Mouse (Mus musculus) left cerebral cortex, postnatal 36 days (tissue): ENCODE results near the gene Exoc3l4. TPM values are rescaled to one million over a fixed set of nuclear protein-coding genes. Genes with fewer than 3 reads are reported as not detected.

Experiments
- DNase-seq, 2 experiments: peaks; one replicate each; pipeline ENCODE4 v3.0.0; 2021 to 2022; ENCODE audit warnings: low spot score in 2 of 2, mixed read lengths in 1 of 2
- intact Hi-C: fragments of 180-260 bp; cut with DNase I; formaldehyde crosslinking; loops from one replicate; pipeline ENCODE4 v1.15.1; 2025
- total RNA-seq, 2 experiments: library from RNA; stranded (reverse); gene quantifications; 2 replicates each; pipeline ENCODE4 v1.2.3; 2021

Gene Exoc3l4
- 1 to 10 TPM; 1.1 to 1.4 TPM for total RNA-seq

DNA sequence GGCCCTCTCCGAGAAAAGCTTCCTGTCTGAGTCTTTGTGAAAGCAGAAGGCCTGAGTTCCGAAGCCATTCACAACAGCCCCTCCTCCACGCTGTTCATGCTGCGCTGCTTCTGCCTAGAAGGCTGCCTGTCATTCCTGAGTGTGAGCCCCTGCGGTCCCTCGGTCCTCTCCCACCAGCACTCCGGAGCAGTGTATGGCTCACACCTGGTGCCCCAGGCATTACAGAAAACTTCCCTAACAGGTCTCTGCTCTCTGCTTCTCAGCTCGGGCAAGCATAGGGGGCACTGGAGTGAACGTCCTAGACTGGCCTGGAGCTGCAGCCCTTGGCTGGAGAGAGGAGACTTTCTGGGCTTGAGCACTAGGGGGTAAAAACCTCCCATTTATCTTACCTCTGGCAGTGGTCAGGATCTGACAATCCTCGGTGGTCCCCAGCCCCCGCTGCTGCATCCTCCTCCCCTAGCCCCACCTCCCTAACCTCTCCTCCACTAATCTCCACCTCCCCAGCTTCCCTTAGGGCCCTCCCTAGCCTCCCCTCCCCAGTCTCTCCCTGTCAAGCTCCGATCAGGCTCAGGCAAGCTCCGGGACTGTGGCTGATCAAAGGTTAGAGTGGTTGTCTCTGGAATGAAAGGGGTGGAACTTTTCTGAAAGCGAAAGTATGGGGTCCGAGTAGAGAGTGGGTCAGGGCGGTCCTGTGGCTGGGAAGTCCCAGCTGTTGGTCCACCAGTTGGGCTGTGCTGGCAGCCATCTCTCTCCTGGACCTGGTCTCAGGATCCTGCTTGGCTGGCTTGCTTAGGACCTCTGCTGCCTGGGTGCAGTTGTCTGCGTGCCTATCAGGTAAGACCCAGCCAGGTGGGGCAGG lies at the start of gene Exoc3l4:
Gene Exoc3l4 (plus strand): TSS at position 97 of the 859 bp plus-strand sequence.
- no peak for DNase-seq
- intact Hi-C loops = no loop called here

DNA sequence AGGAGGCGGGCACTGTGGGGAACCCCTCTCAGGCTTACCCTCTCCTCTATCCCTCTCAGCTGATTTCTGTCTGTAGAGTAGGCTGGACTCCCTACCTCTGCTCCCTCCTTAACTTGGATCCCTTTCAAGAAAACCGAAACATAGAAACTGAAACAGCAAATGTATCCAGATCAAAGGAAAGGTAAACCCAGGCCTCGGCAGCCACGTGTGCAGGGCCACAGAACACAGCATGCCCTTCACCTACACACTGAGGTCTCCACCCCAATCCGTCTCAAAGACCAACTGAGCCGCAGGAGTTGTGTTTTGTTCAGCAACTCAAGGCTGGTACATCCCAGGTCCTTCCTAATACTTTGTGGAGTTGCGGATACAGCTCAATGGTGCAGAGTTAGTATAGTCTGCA lies 49.8 kb upstream of the Exoc3l4 start:
- intact Hi-C loops = no loop called here
- no peak for DNase-seq

DNA sequence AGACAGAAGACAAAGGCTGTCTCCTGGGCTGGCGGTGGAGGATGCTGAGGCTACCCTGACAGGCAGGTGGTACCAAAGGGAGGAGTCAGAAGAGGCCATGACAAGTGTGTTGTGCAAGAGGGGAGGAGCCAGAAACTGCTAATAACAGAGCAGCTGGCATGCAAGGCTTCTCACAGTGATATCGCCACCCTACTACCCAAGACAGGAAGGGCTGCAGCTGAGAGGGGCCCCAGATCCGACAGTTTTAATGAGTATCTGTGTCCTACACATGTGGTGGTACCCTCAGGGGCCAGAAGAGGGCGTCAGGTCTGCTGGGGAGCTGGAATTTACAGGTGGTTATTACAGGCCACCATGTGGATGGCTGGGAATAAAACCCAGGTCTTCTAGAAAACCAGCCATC lies 46.6 kb upstream of the Exoc3l4 start:
- intact Hi-C loops = loop anchor here (5.0 kb wide), 1 partner anchor 38 kb away; no protein-coding TSS in a partner anchor
- no peak for DNase-seq

DNA sequence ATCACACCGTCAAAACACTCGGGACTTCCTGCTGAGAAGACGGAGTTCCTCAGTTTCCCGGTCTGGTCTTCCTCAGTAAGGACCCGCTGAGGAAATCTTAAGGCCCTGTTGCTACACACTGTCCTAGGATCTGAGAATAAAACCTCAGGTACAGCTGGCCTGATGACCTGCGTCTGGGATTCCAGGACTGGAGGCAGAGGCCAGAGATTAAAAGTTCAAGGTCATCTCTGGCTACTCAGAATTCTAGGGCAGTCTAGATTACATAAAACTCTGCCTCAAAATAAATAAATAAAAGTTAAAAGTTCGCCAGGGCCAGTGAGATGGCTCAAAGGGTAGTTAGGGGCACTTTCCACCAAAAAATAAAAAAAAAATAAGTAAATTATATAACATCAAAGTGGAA lies 44.9 kb upstream of the Exoc3l4 start:
- no peak for DNase-seq
- intact Hi-C loops = loop anchor here (5.0 kb wide), 1 partner anchor 40 kb away; no protein-coding TSS in a partner anchor

DNA sequence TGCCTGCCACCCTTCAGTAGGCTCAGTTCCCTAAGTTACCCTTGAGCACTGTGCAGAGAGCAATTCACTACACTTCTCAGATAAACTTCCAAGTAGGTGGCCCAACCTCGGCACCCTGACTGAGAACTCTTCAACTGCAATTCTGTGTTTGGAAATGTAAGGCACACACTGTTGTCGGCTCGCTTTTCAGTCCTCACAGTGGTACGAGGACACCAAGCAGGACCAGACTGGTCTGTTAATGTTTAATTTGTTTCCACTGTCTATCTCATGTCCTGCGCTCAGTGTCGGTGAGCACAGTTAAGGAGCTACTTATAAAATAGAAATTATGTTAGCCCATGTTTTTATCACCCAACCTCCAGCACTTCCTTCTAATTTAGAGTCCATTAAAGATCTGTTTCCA lies 43.4 kb upstream of the Exoc3l4 start:
- intact Hi-C loops = loop anchor here (5.0 kb wide), 1 partner anchor 41 kb away; no protein-coding TSS in a partner anchor
- DNase-seq = no peak

DNA sequence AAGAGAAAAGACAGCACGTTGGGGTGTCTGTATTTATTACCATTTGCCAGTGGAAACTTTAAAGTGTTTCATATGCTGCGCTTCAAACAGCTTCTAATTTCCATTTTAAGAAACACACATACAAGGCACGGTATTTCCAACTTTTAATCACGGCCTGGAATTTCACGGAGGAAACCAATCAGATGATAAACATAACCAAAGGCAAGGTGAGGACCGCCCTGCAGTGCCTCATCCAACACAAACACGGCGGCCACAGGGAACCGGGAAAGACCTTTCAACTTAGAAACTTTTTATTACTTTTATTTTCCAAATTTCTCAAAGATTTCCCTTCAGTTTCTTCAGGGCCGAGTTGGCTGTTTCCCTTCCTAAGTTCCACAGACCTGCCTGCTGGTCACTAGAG lies 42.1 kb upstream of the Exoc3l4 start:
- no peak for DNase-seq
- intact Hi-C loops = loop anchor here (5.0 kb wide), 1 partner anchor 42 kb away; no protein-coding TSS in a partner anchor

DNA sequence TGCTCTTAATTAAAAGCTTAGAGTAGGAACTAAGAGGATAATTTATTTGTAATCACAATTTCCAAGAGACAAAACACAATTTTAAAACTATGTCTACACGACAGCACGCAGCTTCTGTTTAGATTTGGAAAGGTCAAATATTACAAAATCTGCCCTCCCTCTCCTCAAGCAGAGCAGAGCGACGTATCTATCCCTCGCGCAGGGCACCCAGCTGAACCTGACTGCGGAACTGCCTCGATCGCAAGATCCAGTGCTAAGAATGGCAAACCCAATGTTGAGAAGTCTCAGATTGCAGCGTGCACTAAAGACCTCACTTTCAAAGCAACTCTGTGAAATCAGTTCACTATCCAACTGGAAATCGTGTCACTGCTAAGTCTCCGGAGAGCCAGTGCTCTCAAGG lies 41.3 kb upstream of the Exoc3l4 start:
- intact Hi-C loops = no loop called here
- no peak for DNase-seq

DNA sequence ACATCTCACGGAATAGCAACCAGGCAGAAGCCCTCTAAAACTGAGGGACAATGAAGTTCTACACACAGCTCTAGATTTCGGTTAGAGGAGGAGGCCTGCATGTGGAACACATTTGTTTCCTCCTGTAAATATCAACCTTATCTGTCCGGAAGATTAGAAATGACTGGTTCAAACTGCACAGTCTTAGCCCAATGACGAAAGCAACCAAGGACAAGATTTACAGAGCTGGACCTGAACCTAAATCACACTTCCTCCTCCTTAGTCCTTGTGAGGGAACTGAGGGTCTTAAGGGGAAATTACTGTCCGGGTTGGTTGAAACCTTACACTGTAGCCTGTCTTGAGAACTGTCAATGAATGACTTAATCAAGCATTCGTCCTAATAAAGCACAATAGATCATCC lies 40.8 kb upstream of the Exoc3l4 start:
- no peak for DNase-seq
- intact Hi-C loops = no loop called here

DNA sequence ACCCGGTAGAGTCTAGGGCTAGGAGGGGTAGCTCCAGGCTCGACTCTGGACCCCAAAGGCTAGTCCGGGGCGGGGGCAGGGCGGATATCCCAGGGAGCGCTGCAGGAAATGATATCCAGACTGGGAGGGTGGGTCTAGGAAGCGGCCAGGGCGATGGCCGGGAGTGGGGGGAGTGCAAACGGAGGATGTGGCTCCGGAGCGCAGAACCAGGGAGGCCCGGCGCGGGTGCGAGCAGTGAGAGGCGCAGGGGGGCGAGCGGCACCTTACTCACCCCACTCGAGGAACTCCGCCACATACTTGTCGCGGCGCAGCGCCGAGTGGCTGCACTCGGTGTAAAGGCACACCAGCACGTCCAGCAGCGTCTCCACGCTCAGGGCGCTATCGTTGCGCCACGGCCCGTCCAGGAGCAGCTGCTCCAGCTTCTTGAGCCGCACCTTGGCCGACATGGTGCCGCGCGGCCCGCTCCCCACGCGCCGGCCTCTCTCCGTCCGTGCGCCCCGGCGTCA lies 39.9 kb upstream of the Exoc3l4 start:
- DNase-seq = peak in 1 of 2 experiments; percentile 42
- intact Hi-C loops = no loop called here

DNA sequence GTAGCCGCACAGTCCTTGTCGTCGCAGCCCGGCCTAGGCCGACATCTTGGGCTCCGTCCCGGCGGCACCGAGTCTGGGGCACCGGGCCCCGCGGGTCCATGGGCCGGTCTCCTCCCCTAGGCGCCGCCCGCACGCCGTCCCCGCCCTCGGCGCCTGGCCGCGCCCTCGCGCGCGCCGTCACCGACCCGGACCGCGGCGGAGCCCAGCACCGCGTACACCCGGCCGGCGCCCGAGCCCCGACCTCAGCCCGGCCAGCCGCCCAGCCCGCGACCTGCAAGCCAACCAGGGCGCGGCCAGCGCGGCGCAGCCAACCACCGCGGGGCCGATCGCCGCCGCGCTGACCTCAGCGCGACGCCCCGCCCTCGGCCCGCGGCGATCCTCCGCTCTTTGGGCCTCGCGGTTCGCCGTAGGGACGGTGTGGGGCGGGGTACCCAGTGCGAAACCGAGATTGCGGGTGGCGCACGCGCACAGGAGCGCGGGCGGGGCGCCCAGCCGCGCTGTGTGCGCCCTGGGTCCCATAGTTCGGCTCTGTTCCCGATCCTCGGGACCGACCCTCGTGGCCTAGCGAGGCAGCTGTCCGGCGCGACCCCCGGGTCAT lies 39.3 kb upstream of the Exoc3l4 start, which contains the start of gene Cdc42bpb:
Gene Cdc42bpb (minus strand): TSS at position 343 of the 598 bp plus-strand sequence.
- intact Hi-C loops = no loop called here
- peak; percentile 97 to 98 for DNase-seq

DNA sequence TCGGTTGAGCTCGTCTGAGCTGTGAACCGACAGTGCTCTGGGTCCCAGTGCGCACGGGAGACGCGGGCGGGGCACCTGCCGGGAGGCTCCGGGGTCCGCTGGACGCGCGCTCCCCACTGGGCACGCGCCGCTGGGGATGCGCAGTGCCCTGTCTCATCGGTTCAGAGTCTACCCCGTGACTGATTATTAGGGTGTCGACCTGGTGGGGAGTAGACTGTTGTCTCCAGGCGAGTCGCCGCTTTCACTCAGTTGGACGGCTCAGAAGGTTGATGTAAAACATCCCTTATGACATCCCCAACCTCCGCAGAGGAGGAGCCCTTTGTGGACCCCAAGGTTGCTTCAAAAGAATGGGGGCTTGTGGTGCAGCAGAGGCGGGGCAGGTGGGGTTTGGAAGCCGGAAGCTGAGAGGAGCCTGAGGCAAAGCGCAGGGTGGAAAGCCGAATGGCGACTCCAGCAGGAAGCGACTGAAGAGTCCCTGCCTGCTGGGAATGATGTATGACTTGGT lies 38.8 kb upstream of the Exoc3l4 start:
- intact Hi-C loops = no loop called here
- no peak for DNase-seq

DNA sequence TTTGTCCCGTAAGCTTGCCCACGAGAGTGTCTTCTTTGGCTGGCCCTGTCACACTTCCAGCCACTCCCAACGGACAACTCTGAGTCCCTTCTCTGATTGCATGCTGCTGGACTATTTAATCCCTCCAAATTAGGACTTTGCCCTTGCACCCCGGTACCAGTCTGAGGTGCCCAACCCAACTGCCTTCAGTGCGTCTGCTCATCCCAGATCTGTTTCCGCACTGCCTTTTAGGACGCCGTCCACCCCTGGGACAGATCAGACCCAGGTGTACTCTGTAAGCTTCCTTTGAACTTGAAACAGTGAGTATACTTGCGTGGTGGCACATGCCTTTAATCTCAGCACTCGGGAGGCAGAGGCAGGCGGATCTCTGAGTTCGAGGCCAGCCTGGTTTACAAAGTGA lies 38.0 kb upstream of the Exoc3l4 start:
- intact Hi-C loops = no loop called here
- no peak for DNase-seq

DNA sequence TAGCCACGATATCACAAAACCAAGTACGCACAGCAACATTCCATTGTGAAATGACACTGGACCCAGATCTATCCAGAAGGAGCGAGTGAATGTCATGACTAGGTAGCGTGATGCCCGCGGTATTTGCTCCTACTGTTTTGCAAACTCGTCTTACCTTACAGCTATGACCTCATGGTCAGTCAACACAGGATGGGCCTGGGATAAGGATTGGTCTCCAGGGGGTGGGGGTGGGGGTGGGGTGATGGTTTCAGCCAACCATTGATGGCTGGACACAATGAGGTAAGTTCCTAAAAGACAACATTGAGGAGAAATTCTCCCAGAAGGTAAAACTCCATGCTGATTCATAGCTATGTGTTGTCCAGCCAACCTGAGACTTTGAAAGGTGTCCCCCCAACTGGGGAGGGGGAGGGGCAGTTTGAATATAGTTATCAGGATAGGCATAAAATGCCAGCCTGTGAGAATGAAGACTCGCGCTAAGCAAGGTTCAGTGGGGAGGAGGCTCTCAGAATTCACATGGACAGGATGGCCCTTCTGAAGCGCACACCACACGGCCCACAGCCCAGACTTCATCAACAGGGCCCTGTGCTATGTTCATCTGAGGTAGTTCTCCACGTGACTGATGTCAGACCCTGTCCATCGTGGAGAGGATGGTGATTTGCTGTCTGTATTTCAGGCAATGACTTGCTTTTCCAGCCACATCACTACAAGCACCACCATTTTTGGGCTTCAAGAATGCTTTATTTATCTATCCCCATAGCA lies 30.8 kb upstream of the Exoc3l4 start:
- intact Hi-C loops = no loop called here
- DNase-seq = no peak

DNA sequence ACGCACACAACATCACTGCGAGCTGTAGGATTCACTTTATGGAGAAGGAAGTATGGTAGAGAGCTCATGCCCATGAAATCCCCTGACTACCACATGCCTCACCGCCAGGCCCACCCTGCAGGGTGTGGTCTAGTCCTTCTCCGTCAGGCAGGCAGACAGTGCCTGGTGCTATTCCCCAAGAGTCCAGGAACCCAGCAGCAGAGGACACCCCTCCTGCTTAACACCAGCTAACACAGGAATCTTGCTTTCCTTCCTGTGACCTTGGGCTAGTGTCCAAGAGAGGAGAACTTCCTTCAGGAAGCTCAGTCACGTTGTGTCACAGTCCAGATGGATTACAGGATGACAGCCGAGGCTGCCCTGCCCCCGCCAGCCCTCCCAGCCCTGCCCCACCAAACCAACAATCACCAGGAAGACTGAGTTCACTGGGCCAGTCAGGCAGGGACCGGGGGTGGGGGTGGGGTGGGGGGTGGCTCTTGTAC lies 30.1 kb upstream of the Exoc3l4 start:
- DNase-seq = no peak
- intact Hi-C loops = no loop called here

DNA sequence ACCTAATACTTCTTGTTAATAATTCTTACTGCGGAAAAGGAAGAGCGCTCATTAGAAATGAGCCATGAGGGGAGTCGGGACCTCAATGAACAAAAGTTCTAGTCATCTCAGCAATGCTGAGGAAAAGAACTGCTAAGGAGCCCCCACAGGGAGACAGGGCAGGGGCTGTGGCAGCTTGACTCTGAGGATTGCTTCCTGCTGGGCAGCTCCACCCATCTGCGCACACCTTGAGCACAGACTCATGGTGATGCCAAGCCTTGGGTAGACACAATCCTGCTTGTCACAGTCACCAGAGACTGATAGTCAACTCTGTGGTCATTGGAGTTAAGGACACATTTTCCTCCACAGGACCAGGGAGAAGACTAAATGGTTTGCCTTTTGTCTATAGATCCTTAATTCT lies 29.7 kb upstream of the Exoc3l4 start:
- intact Hi-C loops = no loop called here
- DNase-seq = no peak

DNA sequence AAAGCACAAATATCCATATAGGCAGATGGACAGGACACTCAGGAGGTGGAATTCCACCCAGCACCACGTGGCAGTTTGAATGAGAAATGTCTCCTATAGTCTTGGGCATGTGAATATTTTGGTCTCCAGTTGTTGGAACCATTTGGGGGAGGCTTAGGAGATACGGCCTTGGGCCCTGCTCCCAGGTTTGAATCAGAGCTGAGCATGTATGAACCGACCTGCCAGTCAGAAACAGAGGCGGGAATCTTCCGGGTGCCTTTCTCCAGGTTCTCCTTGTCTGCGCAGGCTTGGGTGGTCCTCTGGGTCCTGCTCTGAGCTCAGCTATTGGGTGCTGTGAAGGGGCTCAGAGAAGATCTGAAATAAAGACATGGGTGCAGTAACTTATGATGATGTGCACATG lies 22.8 kb upstream of the Exoc3l4 start:
- intact Hi-C loops = no loop called here
- no peak for DNase-seq

DNA sequence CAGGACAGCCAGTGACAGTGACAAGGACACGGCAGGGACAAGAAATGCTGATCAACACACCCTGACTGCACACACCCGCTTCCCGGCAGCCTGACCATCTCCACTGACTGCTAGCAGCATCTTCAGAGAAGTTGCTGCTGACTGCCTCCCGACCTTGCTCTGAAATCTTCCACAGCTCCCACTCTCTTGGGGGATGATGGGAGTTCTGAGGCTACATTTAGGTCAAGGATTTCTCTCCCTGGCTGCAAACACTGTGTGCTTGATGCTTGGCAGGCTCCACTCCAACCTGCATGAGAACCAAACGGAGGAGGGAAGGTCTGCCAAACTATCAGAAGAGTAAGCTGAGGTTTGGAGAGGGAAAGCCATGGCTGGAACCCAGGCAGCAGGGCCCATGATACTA lies 19.8 kb upstream of the Exoc3l4 start:
- intact Hi-C loops = no loop called here
- no peak for DNase-seq

DNA sequence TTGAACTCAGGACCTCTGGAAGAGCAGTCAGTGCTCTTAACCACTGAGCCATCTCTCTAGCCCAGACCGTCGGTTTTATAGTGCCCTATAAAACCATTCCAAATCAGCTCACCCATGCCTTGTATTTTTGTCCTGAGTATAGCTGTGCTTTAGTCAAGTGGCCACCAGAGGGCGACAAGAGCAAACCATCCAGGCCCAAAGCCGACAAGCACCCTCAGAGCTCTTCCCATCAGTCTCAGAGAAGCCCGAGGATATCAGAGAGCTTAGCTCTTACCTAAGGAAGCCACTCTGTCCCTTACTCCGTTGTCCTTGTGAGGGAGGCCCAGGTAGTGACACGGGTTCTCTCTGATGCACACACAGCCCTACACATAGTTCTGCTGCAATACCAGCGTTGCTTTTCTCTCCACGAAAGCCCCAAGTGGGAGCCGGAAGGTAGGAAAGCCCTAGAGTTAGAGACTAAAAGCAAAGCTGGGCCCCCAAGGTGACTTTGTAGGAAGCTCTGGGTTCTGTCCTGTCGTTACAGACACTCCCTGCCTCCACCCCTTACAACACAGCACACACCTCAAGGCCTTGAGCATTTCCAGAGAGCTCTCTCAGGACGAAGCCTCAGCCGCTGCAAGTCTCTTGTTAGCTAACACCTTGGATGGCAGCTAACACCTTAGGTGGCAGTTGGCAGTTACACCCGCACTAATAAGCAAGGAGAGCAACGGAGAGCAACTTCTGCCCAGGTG lies 15.2 kb upstream of the Exoc3l4 start:
- intact Hi-C loops = no loop called here
- DNase-seq = peak; percentile 67 to 75

DNA sequence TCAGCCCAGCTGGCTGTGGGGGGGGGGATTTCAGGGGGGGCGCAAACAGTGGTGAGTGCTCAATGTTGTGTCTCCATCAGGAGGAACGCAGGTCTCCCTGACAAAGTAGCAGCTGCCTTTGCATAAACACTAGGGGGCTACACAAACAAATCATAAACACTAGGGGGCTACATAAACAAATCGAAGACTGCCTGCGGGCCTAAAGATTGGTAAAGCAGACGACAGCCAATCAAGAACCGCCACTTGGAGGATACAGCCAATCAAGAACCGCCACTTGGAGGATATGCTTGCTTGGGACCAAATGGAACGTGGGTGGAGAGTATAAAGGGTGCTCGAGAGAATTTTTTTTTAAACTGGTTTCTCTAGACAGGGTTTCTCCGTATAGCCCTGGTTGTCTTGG lies 11.9 kb upstream of the Exoc3l4 start:
- DNase-seq = no peak
- intact Hi-C loops = no loop called here
